ENCODE assay signal across 8 mouse cellular contexts in the genomic region with DNA sequence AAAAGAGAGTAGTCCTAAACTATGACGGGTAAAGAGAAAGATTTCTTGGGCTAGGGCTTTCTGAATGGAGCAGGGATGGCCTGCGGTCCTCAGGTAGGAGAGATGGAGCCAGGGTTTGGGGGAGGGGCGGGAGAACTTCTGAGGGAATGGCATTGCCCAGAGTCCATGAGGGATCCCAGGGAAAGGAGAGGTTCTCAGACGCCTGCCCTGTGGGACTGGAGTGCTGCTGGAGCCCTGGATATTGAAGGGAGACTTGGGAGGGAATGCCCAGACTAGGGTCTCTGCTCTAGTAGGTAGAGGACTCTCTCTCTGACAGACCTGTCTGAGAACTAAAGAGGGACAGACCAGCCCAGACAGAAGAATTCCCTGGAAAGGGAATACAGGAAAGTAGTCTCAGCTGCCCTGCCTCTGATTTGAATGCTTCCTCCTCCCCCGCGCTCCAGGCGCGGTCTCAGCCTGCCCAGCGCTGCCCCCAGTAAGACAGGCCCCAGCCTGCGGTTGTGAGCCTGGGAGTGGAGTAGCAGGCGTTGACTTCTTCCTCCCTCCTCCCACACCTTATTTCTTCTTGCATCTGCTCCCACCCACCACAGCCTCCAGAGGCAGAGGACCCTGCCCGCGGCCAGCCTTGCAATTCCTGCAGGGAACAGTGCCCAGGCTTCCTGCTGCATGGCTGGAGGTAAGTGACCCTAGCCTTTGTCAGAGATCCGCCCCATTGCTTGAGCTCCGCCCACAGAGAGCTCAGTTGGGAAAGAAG. TPM values are rescaled to one million over a fixed set of nuclear protein-coding genes. Genes with fewer than 3 reads are reported as not detected.
DNase-seq lines count a peak whose midpoint lies in the region; ATAC-seq and TF ChIP-seq lines count a peak whose summit lies in the region.

No protein-coding gene starts in this region.

- H3K27ac ChIP-seq in hindbrain, embryonic 10.5 days: peak overlapping the region; percentile 83
- H3K27ac ChIP-seq in limb, embryonic 14.5 days (replicated peaks; ENCODE audit: low read depth, low read length): no peak overlapping the region
- no peak overlapping the region for H3K27ac ChIP-seq in midbrain, postnatal 0 days (ENCODE audit: low read depth, low read length)

- peaks cover 22% of the 10 kb centered on the region for H3K4me1 ChIP-seq in hindbrain, embryonic 10.5 days (replicated peaks)
- no peaks in the 10 kb centered on the region for H3K4me1 ChIP-seq in limb, embryonic 14.5 days (ENCODE audit: control insufficient read depth, insufficient read depth, low read length)
- no peaks in the 10 kb centered on the region for H3K4me1 ChIP-seq in midbrain, postnatal 0 days (ENCODE audit: insufficient read depth, low read length)

- H3K27me3 ChIP-seq in hindbrain, embryonic 10.5 days (ENCODE audit: insufficient read depth, poor library complexity, severe bottlenecking): no peaks in the 10 kb centered on the region
- H3K27me3 ChIP-seq in limb, embryonic 14.5 days (ENCODE audit: control insufficient read depth, insufficient read depth, low read length): no peaks in the 10 kb centered on the region
- no peaks in the 10 kb centered on the region for H3K27me3 ChIP-seq in midbrain, postnatal 0 days (ENCODE audit: insufficient read depth, low read length)

- no peak for TF ChIP-seq CTCF in midbrain, postnatal 0 days (IDR thresholded peaks at IDR 0.05)

- DNase-seq in adrenal gland, adult (ENCODE audit: inconsistent age in 2 of 2, low spot score in 1 of 2): peak; percentile 68 to 82
- DNase-seq in adrenal gland, postnatal 4 days (ENCODE audit: low spot score in 2 of 2): no peak
- peak; percentile 56 for DNase-seq in fat pad, adult 2 months (ENCODE audit: extremely low read depth, low read depth, low spot score)
- DNase-seq in hindbrain, embryonic 10.5 days (ENCODE audit: low spot score): peak; percentile 46
- DNase-seq in limb, embryonic 14.5 days (ENCODE audit: low spot score): no peak
- DNase-seq in midbrain, postnatal 0 days (ENCODE audit: low spot score): no peak
- no peak for DNase-seq in spleen, postnatal 36 days (ENCODE audit: low spot score in 2 of 2)
- no peak for DNase-seq in layer of hippocampus, postnatal 14 days (ENCODE audit: low spot score in 2 of 2)

- peaks cover 3% of the 10 kb centered on the region; the same call in 1 of the 2 replicates for H3K9me3 ChIP-seq in hindbrain, embryonic 10.5 days
- H3K9me3 ChIP-seq in limb, embryonic 14.5 days (ENCODE audit: control insufficient read depth, low read length): no peaks in the 10 kb centered on the region
- H3K9me3 ChIP-seq in midbrain, postnatal 0 days (ENCODE audit: low read length): no peaks in the 10 kb centered on the region

- H3K36me3 ChIP-seq in hindbrain, embryonic 10.5 days: no peaks in the 10 kb centered on the region
- no peaks in the 10 kb centered on the region for H3K36me3 ChIP-seq in limb, embryonic 14.5 days (ENCODE audit: control insufficient read depth, insufficient read depth, low read length)
- no peaks in the 10 kb centered on the region for H3K36me3 ChIP-seq in midbrain, postnatal 0 days (ENCODE audit: insufficient read depth, low read length)

- ATAC-seq in limb, embryonic 14.5 days (ENCODE audit: low FRiP score, low read depth): no peak
- ATAC-seq in midbrain, postnatal 0 days (ENCODE audit: low FRiP score): no peak

- H3K9ac ChIP-seq in limb, embryonic 14.5 days (ENCODE audit: low read depth, low read length, severe bottlenecking): peak overlapping the region; percentile 66; the same call in 1 of the 2 replicates
- H3K9ac ChIP-seq in midbrain, postnatal 0 days (replicated peaks; ENCODE audit: low read length, poor library complexity, severe bottlenecking): no peak overlapping the region

- H3K4me2 ChIP-seq in limb, embryonic 14.5 days (replicated peaks; ENCODE audit: low read depth, low read length, severe bottlenecking): peak overlapping the region; percentile 46
- H3K4me2 ChIP-seq in midbrain, postnatal 0 days (ENCODE audit: low read depth, low read length, poor library complexity, severe bottlenecking): peak overlapping the region; percentile 39; the same call in 1 of the 2 replicates

- WGBS in hindbrain, embryonic 10.5 days: 14% methylated on average over 15 of the region's 15 CpGs
- 22% methylated on average over 10 of the region's 15 CpGs for WGBS in limb, embryonic 14.5 days
- WGBS in midbrain, postnatal 0 days: 39% methylated on average over 14 of the region's 15 CpGs

- peak overlapping the region; percentile 51 for H3K4me3 ChIP-seq in hindbrain, embryonic 10.5 days
- peak overlapping the region; percentile 44 for H3K4me3 ChIP-seq in limb, embryonic 14.5 days (replicated peaks; ENCODE audit: low read length)
- no peak overlapping the region for H3K4me3 ChIP-seq in midbrain, postnatal 0 days (ENCODE audit: low read depth, low read length)

- no peak for TF ChIP-seq POLR2A in limb, embryonic 14.5 days (IDR thresholded peaks at IDR 0.05; ENCODE audit: borderline replicate concordance, extremely low read depth, insufficient read depth, insufficient read length)

RNA-seq across cellular contexts. Expression of a gene that starts 1.1 kb away (rescaled TPM):
- 10 to 100 TPM; 16.4 to 18.7 TPM for total RNA-seq in adrenal gland, postnatal 4 days (2021)
- polyA plus RNA-seq in hindbrain, embryonic 10.5 days (2016; fragmentation: Nextera tagmentation; extraction: Ambion mirVana): 4.4 and 4.5 TPM in 2 replicates
- 23.4 and 27.5 TPM in 2 replicates for polyA plus RNA-seq in limb, embryonic 14.5 days (2012; rRNA removed)
- polyA plus RNA-seq in limb, embryonic 14.5 days (2014; fragmentation: Nextera tagmentation; extraction: Ambion mirVana): 9.5 and 13.8 TPM in 2 replicates
- 0.99 and 1.6 TPM in 2 replicates for total RNA-seq in midbrain, postnatal 0 days (2014; rRNA removed)
- polyA plus RNA-seq in midbrain, postnatal 0 days (2015; fragmentation: Nextera tagmentation; extraction: Ambion mirVana): 1.1 and 1.3 TPM in 2 replicates
- 1 to 10 TPM; 1.5 to 1.6 TPM for total RNA-seq in layer of hippocampus, postnatal 14 days (2021)

RNA-seq across cellular contexts. Expression of a gene that starts 13.0 kb away (rescaled TPM):
- 100 to 1,000 TPM in 1 of 2 experiments, 10 to 100 TPM in 1; 87.4 to 102 TPM for total RNA-seq in adrenal gland, postnatal 4 days (2021)
- polyA plus RNA-seq in hindbrain, embryonic 10.5 days (2016; fragmentation: Nextera tagmentation; extraction: Ambion mirVana): 40.9 and 52.0 TPM in 2 replicates
- polyA plus RNA-seq in limb, embryonic 14.5 days (2012; rRNA removed): 196 and 259 TPM in 2 replicates
- 190 and 201 TPM in 2 replicates for polyA plus RNA-seq in limb, embryonic 14.5 days (2014; fragmentation: Nextera tagmentation; extraction: Ambion mirVana)
- 9.1 and 16.4 TPM in 2 replicates for total RNA-seq in midbrain, postnatal 0 days (2014; rRNA removed)
- 18.9 and 20.0 TPM in 2 replicates for polyA plus RNA-seq in midbrain, postnatal 0 days (2015; fragmentation: Nextera tagmentation; extraction: Ambion mirVana)
- 1 to 10 TPM; 7.0 to 9.6 TPM for total RNA-seq in layer of hippocampus, postnatal 14 days (2021)

RNA-seq across cellular contexts. Expression of a gene that starts 19.9 kb away (rescaled TPM):
- 10 to 100 TPM; 77.4 to 93.2 TPM for total RNA-seq in adrenal gland, postnatal 4 days (2021)
- 18.5 and 26.5 TPM in 2 replicates for polyA plus RNA-seq in hindbrain, embryonic 10.5 days (2016; fragmentation: Nextera tagmentation; extraction: Ambion mirVana)
- polyA plus RNA-seq in limb, embryonic 14.5 days (2012; rRNA removed): 2.0 and 2.1 TPM in 2 replicates
- 0.51 and 0.72 TPM in 2 replicates for polyA plus RNA-seq in limb, embryonic 14.5 days (2014; fragmentation: Nextera tagmentation; extraction: Ambion mirVana)
- 431 and 492 TPM in 2 replicates for total RNA-seq in midbrain, postnatal 0 days (2014; rRNA removed)
- polyA plus RNA-seq in midbrain, postnatal 0 days (2015; fragmentation: Nextera tagmentation; extraction: Ambion mirVana): 329 and 360 TPM in 2 replicates
- total RNA-seq in layer of hippocampus, postnatal 14 days (2021): 1,000 to 10,000 TPM; 1,862 to 1,901 TPM

RNA-seq across cellular contexts. Expression of a gene that starts 22.8 kb away (rescaled TPM):
- 1 to 10 TPM in 1 of 2 experiments, under 1 TPM in 1; 0.42 to 1.4 TPM for total RNA-seq in adrenal gland, postnatal 4 days (2021)
- polyA plus RNA-seq in hindbrain, embryonic 10.5 days (2016; fragmentation: Nextera tagmentation; extraction: Ambion mirVana): not detected in 2 replicates
- polyA plus RNA-seq in limb, embryonic 14.5 days (2012; rRNA removed): 0.38 and 0.55 TPM in 2 replicates
- polyA plus RNA-seq in limb, embryonic 14.5 days (2014; fragmentation: Nextera tagmentation; extraction: Ambion mirVana): 0.73 and 0.87 TPM in 2 replicates
- total RNA-seq in midbrain, postnatal 0 days (2014; rRNA removed): not detected in 2 replicates
- 0.07 and 0.13 TPM in 2 replicates for polyA plus RNA-seq in midbrain, postnatal 0 days (2015; fragmentation: Nextera tagmentation; extraction: Ambion mirVana)
- total RNA-seq in layer of hippocampus, postnatal 14 days (2021): under 1 TPM; 0.25 to 0.31 TPM

RNA-seq across cellular contexts. Expression of a gene that starts 38.7 kb away (rescaled TPM):
- total RNA-seq in adrenal gland, postnatal 4 days (2021): 10 to 100 TPM; 47.7 to 48.2 TPM
- polyA plus RNA-seq in hindbrain, embryonic 10.5 days (2016; fragmentation: Nextera tagmentation; extraction: Ambion mirVana): 36.0 and 42.8 TPM in 2 replicates
- polyA plus RNA-seq in limb, embryonic 14.5 days (2012; rRNA removed): 20.5 and 28.9 TPM in 2 replicates
- polyA plus RNA-seq in limb, embryonic 14.5 days (2014; fragmentation: Nextera tagmentation; extraction: Ambion mirVana): 37.8 and 43.9 TPM in 2 replicates
- total RNA-seq in midbrain, postnatal 0 days (2014; rRNA removed): 11.9 and 25.1 TPM in 2 replicates
- polyA plus RNA-seq in midbrain, postnatal 0 days (2015; fragmentation: Nextera tagmentation; extraction: Ambion mirVana): 41.6 and 42.3 TPM in 2 replicates
- total RNA-seq in layer of hippocampus, postnatal 14 days (2021): 10 to 100 TPM; 33.2 to 36.3 TPM

Comparison
In these comparisons a context has a peak if more than half of its experiments do, and no peak if none do; other contexts are left out.
1. DNase-seq: peak in adrenal gland, adult (2 of 2), fat pad, adult 2 months (single experiment) and hindbrain, embryonic 10.5 days (single experiment); none in adrenal gland, postnatal 4 days (0 of 2), limb, embryonic 14.5 days (single experiment), midbrain, postnatal 0 days (single experiment), spleen, postnatal 36 days (0 of 2) and layer of hippocampus, postnatal 14 days (0 of 2).